Mouse (Mus musculus): ENCODE measurements around the gene Gm12800.

GRCm38 (mm10) chr4:101883641-101884040 is 25.3 kb upstream of the Gm12800 start:
- TF ChIP-seq POLR2A (IDR thresholded peaks at IDR 0.05; ENCODE audit: low read depth, low read length) (no peak), CTCF (IDR thresholded peaks at IDR 0.05; ENCODE audit: borderline replicate concordance, insufficient read depth, low read length) (no peak)
